Mouse (Mus musculus): ENCODE measurements around the gene Mapt. TPM values are rescaled to one million over a fixed set of nuclear protein-coding genes. Genes with fewer than 3 reads are reported as not detected.

Mapt gene
- polyA plus RNA-seq, 1 experiment from 2014 or later: 1,112 TPM

- Histone ChIP-seq H3K9ac (no peak overlapping the region), H3K4me1 (no peaks in the 10 kb centered on the region; the same call in 1 of the 2 replicates), H3K36me3 (replicated peaks) (no peaks in the 10 kb centered on the region), H3K9me3 (no peaks in the 10 kb centered on the region), H3K27ac (no peak overlapping the region), H3K27me3 (replicated peaks) (no peaks in the 10 kb centered on the region), H3K4me3 (no peak overlapping the region), H3K4me2 (no peak overlapping the region)
- WGBS: 87% methylated on average over 6 of the region's 6 CpGs
- ATAC-seq (replicated peaks): no peak
Observed at GRCm38 (mm10) chr11:104264683-104265082, 33.5 kb downstream of the Mapt start.

GRCm38 (mm10) chr11:104265669-104266068 is 34.5 kb downstream of the Mapt start:
- H3K36me3 ChIP-seq (replicated peaks): no peaks in the 10 kb centered on the region
- no peak overlapping the region for H3K4me3 ChIP-seq
- H3K9me3 ChIP-seq: no peaks in the 10 kb centered on the region
- H3K27me3 ChIP-seq (replicated peaks): no peaks in the 10 kb centered on the region
- H3K9ac ChIP-seq: no peak overlapping the region
- no peaks in the 10 kb centered on the region; the same call in 1 of the 2 replicates for H3K4me1 ChIP-seq
- ATAC-seq (replicated peaks): no peak
- H3K27ac ChIP-seq: no peak overlapping the region
- no peak overlapping the region for H3K4me2 ChIP-seq

GRCm38 (mm10) chr11:104267380-104267779 is 36.2 kb downstream of the Mapt start:
- Histone ChIP-seq H3K4me3 (no peak overlapping the region), H3K27me3 (replicated peaks) (no peaks in the 10 kb centered on the region), H3K27ac (peak overlapping the region; percentile 16; the same call in 1 of the 2 replicates), H3K9ac (no peak overlapping the region), H3K36me3 (replicated peaks) (no peaks in the 10 kb centered on the region), H3K9me3 (no peaks in the 10 kb centered on the region), H3K4me1 (peaks cover 10% of the 10 kb centered on the region), H3K4me2 (no peak overlapping the region)
- 83% methylated on average over 11 of the region's 11 CpGs for WGBS
- no peak for ATAC-seq (replicated peaks)

- Histone ChIP-seq H3K4me1 (peaks cover 13% of the 10 kb centered on the region), H3K27ac (no peak overlapping the region), H3K9me3 (no peaks in the 10 kb centered on the region), H3K4me3 (no peak overlapping the region), H3K36me3 (replicated peaks) (no peaks in the 10 kb centered on the region), H3K4me2 (no peak overlapping the region), H3K27me3 (replicated peaks) (no peaks in the 10 kb centered on the region), H3K9ac (no peak overlapping the region)
- 62% methylated on average over 9 of the region's 9 CpGs for WGBS
- ATAC-seq (replicated peaks): no peak
Observed at GRCm38 (mm10) chr11:104269385-104269822, 38.2 kb downstream of the Mapt start.

GRCm38 (mm10) chr11:104270452-104270851 is 39.3 kb downstream of the Mapt start:
- H3K36me3 ChIP-seq (replicated peaks): no peaks in the 10 kb centered on the region
- no peaks in the 10 kb centered on the region for H3K9me3 ChIP-seq
- H3K4me3 ChIP-seq: no peak overlapping the region
- WGBS: 62% methylated on average over 3 of the region's 3 CpGs
- H3K4me1 ChIP-seq: peaks cover 13% of the 10 kb centered on the region
- H3K27ac ChIP-seq: no peak overlapping the region
- H3K27me3 ChIP-seq (replicated peaks): no peaks in the 10 kb centered on the region
- H3K4me2 ChIP-seq: no peak overlapping the region
- H3K9ac ChIP-seq: no peak overlapping the region
- ATAC-seq (replicated peaks): no peak

GRCm38 (mm10) chr11:104270876-104271275 is 39.7 kb downstream of the Mapt start:
- no peaks in the 10 kb centered on the region for H3K36me3 ChIP-seq (replicated peaks)
- H3K4me1 ChIP-seq: peaks cover 13% of the 10 kb centered on the region
- H3K4me3 ChIP-seq: no peak overlapping the region
- no peaks in the 10 kb centered on the region for H3K27me3 ChIP-seq (replicated peaks)
- H3K27ac ChIP-seq: no peak overlapping the region
- WGBS: 64% methylated on average over 4 of the region's 4 CpGs
- no peak overlapping the region for H3K9ac ChIP-seq
- no peaks in the 10 kb centered on the region for H3K9me3 ChIP-seq
- H3K4me2 ChIP-seq: no peak overlapping the region
- no peak for ATAC-seq (replicated peaks)

GRCm38 (mm10) chr11:104271876-104272275 is 40.7 kb downstream of the Mapt start:
- Histone ChIP-seq H3K36me3 (replicated peaks) (no peaks in the 10 kb centered on the region), H3K4me1 (peaks cover 13% of the 10 kb centered on the region), H3K4me3 (no peak overlapping the region), H3K27ac (no peak overlapping the region), H3K4me2 (no peak overlapping the region), H3K9ac (no peak overlapping the region), H3K27me3 (replicated peaks) (no peaks in the 10 kb centered on the region), H3K9me3 (no peaks in the 10 kb centered on the region)
- ATAC-seq (replicated peaks): no peak
- WGBS: 68% methylated on average over 6 of the region's 6 CpGs

GRCm38 (mm10) chr11:104272352-104272751 is 41.2 kb downstream of the Mapt start:
- Histone ChIP-seq H3K27ac (no peak overlapping the region), H3K4me2 (no peak overlapping the region)

GRCm38 (mm10) chr11:104275765-104276164 is 44.6 kb downstream of the Mapt start:
- H3K36me3 ChIP-seq (replicated peaks): no peaks in the 10 kb centered on the region
- no peaks in the 10 kb centered on the region for H3K27me3 ChIP-seq (replicated peaks)
- ATAC-seq (replicated peaks): no peak
- H3K4me3 ChIP-seq: no peak overlapping the region
- peaks cover 22% of the 10 kb centered on the region for H3K4me1 ChIP-seq
- WGBS: 84% methylated on average over 7 of the region's 7 CpGs
- H3K27ac ChIP-seq: no peak overlapping the region
- no peak overlapping the region for H3K9ac ChIP-seq
- no peaks in the 10 kb centered on the region for H3K9me3 ChIP-seq
- no peak overlapping the region for H3K4me2 ChIP-seq

More at GRCm38 (mm10) chr11:104272352-104272751, 41.2 kb downstream of the Mapt start:
- H3K36me3 ChIP-seq (replicated peaks): no peaks in the 10 kb centered on the region
- no peak overlapping the region for H3K9ac ChIP-seq
- ATAC-seq (replicated peaks): no peak; the same call in 1 of the 2 replicates
- H3K4me3 ChIP-seq: no peak overlapping the region
- H3K9me3 ChIP-seq: no peaks in the 10 kb centered on the region
- H3K27me3 ChIP-seq (replicated peaks): no peaks in the 10 kb centered on the region
- H3K4me1 ChIP-seq: peaks cover 13% of the 10 kb centered on the region
- WGBS: 63% methylated on average over 8 of the region's 8 CpGs

- 7% methylated on average over 20 of the region's 20 CpGs for WGBS
- Histone ChIP-seq H3K9me3 (no peaks in the 10 kb centered on the region), H3K36me3 (replicated peaks) (peaks cover 9% of the 10 kb centered on the region), H3K9ac (no peak overlapping the region), H3K4me3 (no peak overlapping the region), H3K27ac (no peak overlapping the region), H3K4me2 (no peak overlapping the region), H3K4me1 (peaks cover 9% of the 10 kb centered on the region; the same call in 1 of the 2 replicates), H3K27me3 (replicated peaks) (no peaks in the 10 kb centered on the region)
- no peak for ATAC-seq (replicated peaks)
Observed at GRCm38 (mm10) chr11:104278222-104278621, 47.0 kb downstream of the Mapt start.

GRCm38 (mm10) chr11:104279049-104279448 is 47.9 kb downstream of the Mapt start:
- H3K4me3 ChIP-seq: no peak overlapping the region
- H3K27me3 ChIP-seq (replicated peaks): no peaks in the 10 kb centered on the region
- peaks cover 9% of the 10 kb centered on the region; the same call in 1 of the 2 replicates for H3K4me1 ChIP-seq
- H3K36me3 ChIP-seq (replicated peaks): peaks cover 10% of the 10 kb centered on the region
- no peak overlapping the region for H3K27ac ChIP-seq
- H3K4me2 ChIP-seq: no peak overlapping the region
- 81% methylated on average over 4 of the region's 4 CpGs for WGBS
- no peaks in the 10 kb centered on the region for H3K9me3 ChIP-seq
- H3K9ac ChIP-seq: no peak overlapping the region
- ATAC-seq (replicated peaks): no peak

- H3K4me1 ChIP-seq: peaks cover 9% of the 10 kb centered on the region; the same call in 1 of the 2 replicates
- no peak overlapping the region for H3K27ac ChIP-seq
- no peaks in the 10 kb centered on the region for H3K27me3 ChIP-seq (replicated peaks)
- no peak for ATAC-seq (replicated peaks)
- no peak overlapping the region for H3K4me2 ChIP-seq
- peaks cover 14% of the 10 kb centered on the region for H3K36me3 ChIP-seq (replicated peaks)
- no peak overlapping the region for H3K4me3 ChIP-seq
- 64% methylated on average over 3 of the region's 3 CpGs for WGBS
- no peaks in the 10 kb centered on the region for H3K9me3 ChIP-seq
- H3K9ac ChIP-seq: no peak overlapping the region
Observed at GRCm38 (mm10) chr11:104279538-104279937, 48.3 kb downstream of the Mapt start.

GRCm38 (mm10) chr11:104281501-104281900 is 50.3 kb downstream of the Mapt start:
- H3K4me1 ChIP-seq: peaks cover 9% of the 10 kb centered on the region; the same call in 1 of the 2 replicates
- no peak overlapping the region for H3K27ac ChIP-seq
- ATAC-seq (replicated peaks): no peak
- H3K27me3 ChIP-seq (replicated peaks): no peaks in the 10 kb centered on the region
- H3K4me3 ChIP-seq: no peak overlapping the region
- WGBS: 80% methylated on average over 5 of the region's 5 CpGs
- peaks cover 18% of the 10 kb centered on the region for H3K36me3 ChIP-seq (replicated peaks)
- no peak overlapping the region for H3K9ac ChIP-seq
- H3K9me3 ChIP-seq: no peaks in the 10 kb centered on the region
- H3K4me2 ChIP-seq: no peak overlapping the region

Measured in midbrain, embryonic 15.5 days (tissue).